Mouse (Mus musculus): ENCODE measurements around the gene Srsf5.

GRCm38 (mm10) chr12:80991806-80992205, 46.5 kb downstream of the Srsf5 start:
- no peak for TF ChIP-seq CTCF (IDR thresholded peaks at IDR 0.05; ENCODE audit: low read depth)
- TF ChIP-seq EP300 (optimal IDR thresholded peaks at IDR 0.05) = no peak

Measured in stomach, postnatal 0 days (tissue).